Mouse (Mus musculus) intestine, embryonic 14.5 days (tissue): ENCODE measurements at regions not wholly inside any gene's neighbourhood (a gene's known extent, or its start where the extent isn't known, plus 50 kb on each side); places are given as distances from the start of the nearest gene placed in this dataset.
"Not testable (repeated sequence)": the region's sequence is repeated elsewhere in the genome, so short reads cannot be mapped to it uniquely, and the experiment has no call there.

Experiments used
- ATAC-seq: fragments of 200-750 bp; cut with Nextera tagmentation; replicated peaks from 2 replicates; pipeline ENCODE4 v1.8.0; 2017; ENCODE audit warnings: low read depth, moderate number of reproducible peaks, moderate TSS enrichment, moderate library complexity; ENCODE audit not compliant: low FRiP score, low TSS enrichment
- DNase-seq: peaks from one replicate; pipeline ENCODE4 v3.0.0-alpha.2; 2018; ENCODE audit warnings: low spot score
- H3K27ac ChIP-seq: fragments of 300-500 bp; sonication (generic); 2 replicates; pipeline ENCODE4 v1.5.1; 2014; ENCODE audit warnings: low read depth, mild to moderate bottlenecking, control low read depth
- H3K27me3 ChIP-seq: fragments of 300-500 bp; sonication (generic); replicated peaks from 2 replicates; pipeline ENCODE4 v1.6.1; 2014; ENCODE audit warnings: low read length, control low read depth; ENCODE audit not compliant: control insufficient read depth, insufficient read depth
- H3K36me3 ChIP-seq: fragments of 300-500 bp; sonication (generic); 2 replicates; pipeline ENCODE4 v1.6.1; 2014; ENCODE audit warnings: low read length, control low read depth; ENCODE audit not compliant: control insufficient read depth, insufficient read depth
- H3K4me1 ChIP-seq: fragments of 300-500 bp; sonication (generic); replicated peaks from 2 replicates; pipeline ENCODE4 v1.6.1; 2014; ENCODE audit warnings: low read length, control low read depth, mixed read lengths; ENCODE audit not compliant: control insufficient read depth, insufficient read depth
- H3K4me2 ChIP-seq: fragments of 300-500 bp; sonication (generic); 2 replicates; pipeline ENCODE4 v1.6.1; 2014; ENCODE audit warnings: low read length
- H3K4me3 ChIP-seq: fragments of 300-500 bp; sonication (generic); 2 replicates; pipeline ENCODE4 v1.5.1; 2014; ENCODE audit warnings: low read depth, low read length, control low read depth, mixed read lengths
- H3K9ac ChIP-seq: fragments of 300-500 bp; sonication (generic); 2 replicates; pipeline ENCODE4 v1.6.1; 2014; ENCODE audit warnings: mild to moderate bottlenecking, low read length
- H3K9me3 ChIP-seq: fragments of 300-500 bp; sonication (generic); 2 replicates; pipeline ENCODE4 v1.6.1; 2016; ENCODE audit warnings: low read length, control low read depth; ENCODE audit not compliant: control insufficient read depth
- WGBS: fragments of 180-500 bp; shearing (Covaris S2); extraction: QIAGEN DNeasy Blood & Tissue Kit; methylation state at CpG from one replicate; pipeline ENCODE4 v1.1.7; 2014; 5-methylcytosine and 5-hydroxymethylcytosine counted together

DNA sequence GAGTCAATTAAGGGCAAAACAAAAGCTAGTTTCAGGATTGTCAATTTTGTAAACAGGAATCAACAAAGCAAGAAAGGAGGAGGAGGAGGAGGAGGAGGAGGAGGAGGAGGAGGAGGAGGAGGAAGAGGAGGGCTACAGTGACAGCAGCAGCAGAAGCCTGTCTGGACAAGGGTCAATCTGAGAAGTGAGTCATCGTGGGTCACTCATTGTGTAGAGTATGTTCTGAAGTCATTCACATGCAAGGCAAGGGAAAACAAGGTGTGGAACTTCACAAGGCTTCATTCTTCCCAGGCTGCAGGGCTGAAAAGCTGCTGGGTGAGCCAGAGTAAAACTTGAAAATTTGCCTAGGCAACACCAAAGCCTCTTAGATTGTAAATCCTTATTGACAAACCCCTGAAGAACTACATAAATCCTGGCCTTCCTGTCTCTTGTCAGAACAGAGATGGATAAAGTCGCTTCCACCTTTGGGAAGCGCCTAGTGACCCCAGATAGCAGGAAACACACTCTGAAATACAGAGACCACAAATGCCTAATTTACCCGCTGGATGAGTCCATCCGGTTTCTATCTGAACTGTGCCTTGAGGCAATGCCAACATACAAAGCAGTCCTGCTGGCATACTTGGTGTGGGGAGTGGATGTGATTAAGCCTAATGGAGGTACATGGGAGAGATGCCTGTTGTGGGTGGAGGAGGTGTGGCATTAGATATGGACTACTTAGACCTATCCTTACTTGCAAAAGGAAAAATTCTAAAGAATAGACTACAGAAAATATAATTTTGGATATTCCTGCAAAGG, 408.9 kb upstream of the Tbl1xr1 start:
- Histone ChIP-seq H3K4me2 (no peak overlapping the region), H3K9me3 (no peaks in the 10 kb centered on the region), H3K27me3 (no peaks in the 10 kb centered on the region), H3K4me1 (no peaks in the 10 kb centered on the region), H3K9ac (no peak overlapping the region), H3K27ac (no peak overlapping the region), H3K36me3 (no peaks in the 10 kb centered on the region), H3K4me3 (no peak overlapping the region)
- ATAC-seq (no peak), DNase-seq (no peak)
- 70% methylated on average over 5 of the region's 5 CpGs for WGBS

GRCm38 (mm10) chr3:21671885-21672284, 404.6 kb upstream of the Tbl1xr1 start:
- Histone ChIP-seq H3K36me3 (no peaks in the 10 kb centered on the region), H3K4me3 (no peak overlapping the region), H3K27me3 (no peaks in the 10 kb centered on the region), H3K9me3 (no peaks in the 10 kb centered on the region), H3K4me1 (no peaks in the 10 kb centered on the region), H3K4me2 (no peak overlapping the region), H3K27ac (no peak overlapping the region), H3K9ac (no peak overlapping the region)
- no peak for DNase-seq
- WGBS: 78% methylated on average over 2 of the region's 2 CpGs
- ATAC-seq: no peak

DNA sequence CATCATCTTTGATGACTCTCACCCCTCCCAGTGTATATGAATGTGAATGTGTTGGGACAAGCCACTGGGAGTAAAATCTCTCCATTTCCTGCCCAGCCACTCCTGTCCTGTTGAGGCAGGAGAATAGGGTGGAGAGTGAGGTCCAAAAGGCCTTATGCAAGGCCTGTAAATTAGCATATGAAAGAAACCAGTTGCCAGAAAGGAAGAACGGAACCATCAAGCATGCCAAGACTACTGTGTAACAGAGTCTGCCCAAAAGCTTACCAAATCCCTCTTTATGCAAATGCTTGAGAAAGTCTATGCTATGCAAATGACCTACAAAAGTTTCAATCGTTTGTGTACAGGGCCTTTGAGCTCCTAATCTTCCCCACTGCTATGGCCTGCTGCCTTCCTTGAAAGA, 404.0 kb upstream of the Tbl1xr1 start:
- H3K9me3 ChIP-seq: no peaks in the 10 kb centered on the region
- no peak overlapping the region for H3K9ac ChIP-seq
- ATAC-seq (no peak), DNase-seq (no peak)
- WGBS: 87% methylated on average over 2 of the region's 2 CpGs
- no peaks in the 10 kb centered on the region for H3K27me3 ChIP-seq
- H3K4me3 ChIP-seq: no peak overlapping the region
- H3K4me1 ChIP-seq: no peaks in the 10 kb centered on the region
- H3K4me2 ChIP-seq: no peak overlapping the region
- no peaks in the 10 kb centered on the region for H3K36me3 ChIP-seq
- no peak overlapping the region for H3K27ac ChIP-seq

DNA sequence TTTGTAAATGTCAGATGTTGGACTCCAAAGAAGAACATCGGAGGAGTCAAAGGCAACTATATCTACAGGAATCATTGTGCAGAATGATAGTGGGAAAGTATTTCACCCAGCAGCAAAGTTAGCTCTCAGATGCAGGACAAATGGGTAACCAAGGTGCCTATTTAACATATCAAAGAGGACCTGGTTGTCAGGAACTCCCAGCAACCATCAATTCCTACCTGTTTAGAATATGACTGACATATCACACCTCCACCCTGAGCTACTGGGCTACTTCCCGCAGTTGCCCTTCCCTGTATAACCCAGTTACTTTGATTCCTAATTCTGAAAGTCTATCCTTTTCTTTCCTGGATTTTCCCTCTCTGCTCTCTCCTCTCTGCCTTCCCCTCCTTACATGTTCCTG, 403.0 kb upstream of the Tbl1xr1 start:
- DNase-seq (no peak), ATAC-seq (no peak)
- H3K27ac ChIP-seq: no peak overlapping the region
- H3K9me3 ChIP-seq: no peaks in the 10 kb centered on the region
- no peaks in the 10 kb centered on the region for H3K27me3 ChIP-seq
- 89% methylated on average over 2 of the region's 2 CpGs for WGBS
- no peak overlapping the region for H3K9ac ChIP-seq
- no peaks in the 10 kb centered on the region for H3K36me3 ChIP-seq
- H3K4me3 ChIP-seq: no peak overlapping the region
- no peak overlapping the region for H3K4me2 ChIP-seq
- no peaks in the 10 kb centered on the region for H3K4me1 ChIP-seq

GRCm38 (mm10) chr3:21678265-21678664, 398.2 kb upstream of the Tbl1xr1 start:
- no peak overlapping the region for H3K27ac ChIP-seq
- H3K4me3 ChIP-seq: no peak overlapping the region
- H3K9ac ChIP-seq: no peak overlapping the region
- no peaks in the 10 kb centered on the region for H3K36me3 ChIP-seq
- no peak for ATAC-seq
- no peak for DNase-seq
- no peaks in the 10 kb centered on the region for H3K4me1 ChIP-seq
- H3K27me3 ChIP-seq: no peaks in the 10 kb centered on the region
- H3K9me3 ChIP-seq: no peaks in the 10 kb centered on the region
- H3K4me2 ChIP-seq: no peak overlapping the region

DNA sequence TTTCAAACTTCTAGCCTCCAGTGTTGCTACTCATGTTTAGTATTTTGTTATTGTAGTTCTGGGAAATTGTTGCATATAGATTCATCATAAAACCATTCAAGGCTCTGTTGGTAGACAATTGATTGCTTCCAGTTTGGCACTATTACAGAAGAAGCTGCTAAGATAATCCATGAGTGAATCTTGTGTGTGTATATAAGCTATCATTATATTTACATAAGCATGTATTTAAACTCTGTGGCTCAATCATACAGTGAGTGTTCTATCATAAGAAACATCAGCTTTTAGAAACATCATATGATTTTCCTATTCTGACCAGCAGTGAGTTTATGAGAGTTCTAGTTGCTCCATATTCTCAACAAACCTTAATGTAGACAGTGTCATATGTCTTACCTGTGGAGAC, 397.7 kb upstream of the Tbl1xr1 start:
- no peak overlapping the region for H3K27ac ChIP-seq
- no peaks in the 10 kb centered on the region for H3K9me3 ChIP-seq
- H3K4me3 ChIP-seq: no peak overlapping the region
- H3K36me3 ChIP-seq: no peaks in the 10 kb centered on the region
- H3K9ac ChIP-seq: no peak overlapping the region
- H3K27me3 ChIP-seq: no peaks in the 10 kb centered on the region
- DNase-seq: no peak
- H3K4me1 ChIP-seq: no peaks in the 10 kb centered on the region
- H3K4me2 ChIP-seq: no peak overlapping the region
- no peak for ATAC-seq

DNA sequence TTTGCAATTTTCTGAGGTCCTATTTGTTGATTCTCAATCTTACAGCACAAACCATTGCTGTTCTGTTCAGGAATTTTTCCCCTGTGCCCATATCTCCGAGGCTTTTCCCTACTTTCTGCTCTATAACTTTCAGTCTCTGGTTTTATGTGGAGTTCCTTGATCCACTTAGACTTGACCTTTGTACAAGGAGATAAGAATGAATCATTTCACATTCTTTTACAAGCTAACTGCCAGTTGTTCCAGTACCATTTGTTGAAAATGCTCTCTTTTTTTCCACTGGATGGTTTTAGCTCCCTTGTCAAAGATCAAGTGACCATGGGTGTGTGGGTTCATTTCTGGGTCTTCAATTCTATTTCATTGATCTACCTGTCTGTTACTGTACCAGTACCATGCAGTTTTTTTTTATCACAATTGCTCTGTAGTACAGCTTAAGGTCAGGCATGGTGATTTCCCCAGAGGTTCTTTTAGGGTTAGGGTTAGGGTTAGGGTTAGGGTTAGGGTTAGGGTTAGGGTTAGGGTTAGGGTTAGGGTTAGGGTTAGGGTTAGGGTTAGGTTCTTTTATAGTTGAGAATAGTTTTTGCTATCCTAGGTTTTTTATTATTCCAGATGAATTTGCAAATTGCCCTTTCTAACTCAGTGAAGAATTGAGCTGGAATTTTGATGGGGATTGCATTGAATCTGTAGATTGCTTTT, 378.3 kb upstream of the Tbl1xr1 start:
- H3K27me3 ChIP-seq, H3K4me3 ChIP-seq, H3K9me3 ChIP-seq, DNase-seq, ATAC-seq, H3K36me3 ChIP-seq, H3K4me1 ChIP-seq, H3K9ac ChIP-seq, H3K27ac ChIP-seq, H3K4me2 ChIP-seq: not testable (repeated sequence)
- WGBS: 31% methylated on average over 1 of the region's 1 CpGs

- no peaks in the 10 kb centered on the region for H3K4me1 ChIP-seq
- H3K9ac ChIP-seq: no peak overlapping the region
- no peaks in the 10 kb centered on the region for H3K27me3 ChIP-seq
- H3K27ac ChIP-seq: no peak overlapping the region
- no peaks in the 10 kb centered on the region for H3K9me3 ChIP-seq
- H3K4me2 ChIP-seq: no peak overlapping the region
- WGBS: 81% methylated on average over 1 of the region's 1 CpGs
- no peak for DNase-seq
- ATAC-seq: no peak
- H3K4me3 ChIP-seq: no peak overlapping the region
- no peaks in the 10 kb centered on the region for H3K36me3 ChIP-seq
These were observed 376.9 kb upstream of the Tbl1xr1 start for GRCm38 (mm10) chr3:21699526-21699925.

DNA sequence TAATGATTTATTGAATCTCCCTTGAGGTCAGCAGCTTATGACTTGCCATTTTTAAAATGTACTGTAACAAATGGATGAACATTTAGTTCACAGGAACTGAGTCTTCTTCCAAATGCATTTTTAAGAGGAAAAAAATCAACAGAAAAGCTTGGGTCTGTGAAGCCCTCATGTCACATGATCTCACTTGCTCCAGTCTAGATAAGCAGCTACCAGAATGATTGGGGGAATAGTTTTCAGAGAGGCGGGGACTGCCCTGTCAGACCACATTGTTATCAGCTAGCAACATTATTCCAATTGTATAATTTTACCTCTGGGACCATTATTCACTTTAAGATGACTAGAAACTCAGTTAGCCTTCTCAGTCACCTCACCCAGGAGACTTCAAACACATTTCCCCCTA, 376.1 kb upstream of the Tbl1xr1 start:
- H3K4me1 ChIP-seq: no peaks in the 10 kb centered on the region
- no peak overlapping the region for H3K27ac ChIP-seq
- 87% methylated on average over 1 of the region's 1 CpGs for WGBS
- no peak for ATAC-seq
- H3K4me2 ChIP-seq: no peak overlapping the region
- H3K36me3 ChIP-seq: no peaks in the 10 kb centered on the region
- DNase-seq: no peak
- no peaks in the 10 kb centered on the region for H3K27me3 ChIP-seq
- H3K9me3 ChIP-seq: no peaks in the 10 kb centered on the region
- no peak overlapping the region for H3K9ac ChIP-seq
- no peak overlapping the region for H3K4me3 ChIP-seq
